Mouse (Mus musculus): ENCODE results near the gene Stk38l. TPM values are rescaled to one million over a fixed set of nuclear protein-coding genes. Genes with fewer than 3 reads are reported as not detected.
"Not testable (repeated sequence)": the region's sequence is repeated elsewhere in the genome, so short reads cannot be mapped to it uniquely, and the experiment has no call there.

Stk38l gene
- total RNA-seq, 2 experiments from 2014 or later, result 16.5 to 16.6 TPM

GRCm38 (mm10) chr6:146731692-146732091 is 6.9 kb downstream of the Stk38l start:
- DNase-seq (ENCODE audit: extremely low spot score in 1 of 2, low spot score in 2 of 2), result no peak
- intact Hi-C loops (cut with DNase I), result no loop called here

GRCm38 (mm10) chr6:146732232-146732631 is 7.4 kb downstream of the Stk38l start:
- intact Hi-C loops (cut with DNase I), result no loop called here
- no peak for DNase-seq (ENCODE audit: extremely low spot score in 1 of 2, low spot score in 2 of 2)

GRCm38 (mm10) chr6:146732676-146733075 is 7.9 kb downstream of the Stk38l start:
- intact Hi-C loops (cut with DNase I), result no loop called here
- peak in 1 of 2 experiments; percentile 29 for DNase-seq (ENCODE audit: extremely low spot score in 1 of 2, low spot score in 2 of 2)

GRCm38 (mm10) chr6:146733554-146733953 is 8.8 kb downstream of the Stk38l start:
- no peak for DNase-seq (ENCODE audit: extremely low spot score in 1 of 2, low spot score in 2 of 2)
- intact Hi-C loops (cut with DNase I), result no loop called here

GRCm38 (mm10) chr6:146738889-146739288 is 14.1 kb downstream of the Stk38l start:
- DNase-seq (ENCODE audit: extremely low spot score in 1 of 2, low spot score in 2 of 2), result no peak
- intact Hi-C loops (cut with DNase I), result no loop called here

GRCm38 (mm10) chr6:146740724-146741123 is 15.9 kb downstream of the Stk38l start:
- DNase-seq (ENCODE audit: extremely low spot score in 1 of 2, low spot score in 2 of 2), result no peak
- intact Hi-C loops (cut with DNase I), result no loop called here

GRCm38 (mm10) chr6:146741986-146742635 is 17.3 kb downstream of the Stk38l start:
- intact Hi-C loops (cut with DNase I), result no loop called here
- DNase-seq (ENCODE audit: extremely low spot score in 1 of 2, low spot score in 2 of 2), result no peak

GRCm38 (mm10) chr6:146744266-146744665 is 19.5 kb downstream of the Stk38l start:
- DNase-seq (ENCODE audit: extremely low spot score in 1 of 2, low spot score in 2 of 2); intact Hi-C loops (cut with DNase I): not testable (repeated sequence)

GRCm38 (mm10) chr6:146745180-146745579 is 20.4 kb downstream of the Stk38l start:
- intact Hi-C loops (cut with DNase I), result no loop called here
- no peak for DNase-seq (ENCODE audit: extremely low spot score in 1 of 2, low spot score in 2 of 2)

- intact Hi-C loops (cut with DNase I), result no loop called here
- DNase-seq (ENCODE audit: extremely low spot score in 1 of 2, low spot score in 2 of 2), result no peak
Measured at GRCm38 (mm10) chr6:146746577-146746976, 21.8 kb downstream of the Stk38l start.

- no peak for DNase-seq (ENCODE audit: extremely low spot score in 1 of 2, low spot score in 2 of 2)
- intact Hi-C loops (cut with DNase I), result no loop called here
Measured at GRCm38 (mm10) chr6:146747057-146747456, 22.3 kb downstream of the Stk38l start.

GRCm38 (mm10) chr6:146748271-146748670 is 23.5 kb downstream of the Stk38l start:
- intact Hi-C loops (cut with DNase I), result no loop called here
- DNase-seq (ENCODE audit: extremely low spot score in 1 of 2, low spot score in 2 of 2), result no peak

- intact Hi-C loops (cut with DNase I), result no loop called here
- DNase-seq (ENCODE audit: extremely low spot score in 1 of 2, low spot score in 2 of 2), result no peak
Measured at GRCm38 (mm10) chr6:146751671-146752070, 26.9 kb downstream of the Stk38l start.

- no peak for DNase-seq (ENCODE audit: extremely low spot score in 1 of 2, low spot score in 2 of 2)
- intact Hi-C loops (cut with DNase I), result no loop called here
Measured at GRCm38 (mm10) chr6:146752178-146752577, 27.4 kb downstream of the Stk38l start.

GRCm38 (mm10) chr6:146752612-146753011 is 27.8 kb downstream of the Stk38l start:
- no peak for DNase-seq (ENCODE audit: extremely low spot score in 1 of 2, low spot score in 2 of 2)
- intact Hi-C loops (cut with DNase I), result no loop called here

GRCm38 (mm10) chr6:146753560-146754160 is 28.9 kb downstream of the Stk38l start:
- no peak for DNase-seq (ENCODE audit: extremely low spot score in 1 of 2, low spot score in 2 of 2)
- intact Hi-C loops (cut with DNase I), result no loop called here

GRCm38 (mm10) chr6:146755136-146755535 is 30.3 kb downstream of the Stk38l start:
- intact Hi-C loops (cut with DNase I), result no loop called here

GRCm38 (mm10) chr6:146755679-146756078 is 30.9 kb downstream of the Stk38l start:
- intact Hi-C loops (cut with DNase I), result no loop called here
- no peak for DNase-seq (ENCODE audit: extremely low spot score in 1 of 2, low spot score in 2 of 2)

More at GRCm38 (mm10) chr6:146755136-146755535, 30.3 kb downstream of the Stk38l start:
- no peak for DNase-seq (ENCODE audit: extremely low spot score in 1 of 2, low spot score in 2 of 2)

GRCm38 (mm10) chr6:146759027-146759426 is 34.2 kb downstream of the Stk38l start:
- DNase-seq (ENCODE audit: extremely low spot score in 1 of 2, low spot score in 2 of 2), result no peak
- intact Hi-C loops (cut with DNase I), result no loop called here

GRCm38 (mm10) chr6:146760022-146760421 is 35.2 kb downstream of the Stk38l start:
- intact Hi-C loops (cut with DNase I), result loop anchor here (5.0 kb wide), 2 partner anchors 33 to 98 kb away; no protein-coding TSS in a partner anchor
- DNase-seq (ENCODE audit: extremely low spot score in 1 of 2, low spot score in 2 of 2), result no peak
